Mouse (Mus musculus): Measurements from ENCODE around the gene Tekt2.

DNA sequence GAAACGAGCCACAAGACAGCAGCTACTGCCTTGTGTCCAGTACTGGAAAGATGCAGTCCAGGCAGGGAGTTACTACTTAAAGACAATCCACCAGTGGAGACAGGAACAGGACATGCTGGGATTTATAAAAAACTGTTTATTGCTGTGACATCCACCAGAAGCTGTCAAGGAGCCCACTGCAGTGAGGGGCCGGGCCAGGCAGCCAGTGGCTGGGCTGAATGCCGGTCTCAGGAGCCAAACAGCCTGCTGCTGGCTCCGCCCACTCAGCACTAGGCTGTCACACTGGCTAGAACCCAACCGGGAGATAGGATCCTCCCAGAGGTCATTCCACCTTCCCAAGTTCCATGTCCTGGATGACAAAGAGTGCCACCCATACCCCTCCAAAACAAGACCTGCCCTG, 9.6 kb downstream of the Tekt2 start:
- TF ChIP-seq CTCF (IDR thresholded peaks at IDR 0.05): no peak
- no peak for TF ChIP-seq EP300 (IDR thresholded peaks at IDR 0.05)
